25 mouse cellular contexts compared by ENCODE assay signal in genomic region chr9:20149706-20150105, GRCm38 (mm10). TPM values are rescaled to one million over a fixed set of nuclear protein-coding genes. Genes with fewer than 3 reads are reported as not detected.
DNase-seq lines count a peak whose midpoint lies in the region; ATAC-seq and TF ChIP-seq lines count a peak whose summit lies in the region.
"Had no signal": no experiment of that assay in that cellular context is flagged by ENCODE, and none has a peak within 500 bp of the region (broad histone marks: within the 10 kb centered on the region; RNA-seq: fewer than 3 reads in every experiment).

No protein-coding gene starts in this region.

- H3K27ac ChIP-seq in kidney, embryonic 14.5 days (ENCODE audit: low read depth, low read length): no peak overlapping the region
- H3K27ac ChIP-seq in kidney, embryonic 16.5 days (ENCODE audit: low read length): no peak overlapping the region
- no peak overlapping the region for H3K27ac ChIP-seq in hindbrain, embryonic 16.5 days (ENCODE audit: low read depth, low read length)
- H3K27ac ChIP-seq: embryonic facial prominence, embryonic 10.5 days; embryonic facial prominence, embryonic 12.5 days; forebrain, embryonic 13.5 days; forebrain, embryonic 15.5 days had no signal

- no peak for ATAC-seq in kidney, embryonic 14.5 days (ENCODE audit: low FRiP score, low TSS enrichment)
- no peak for ATAC-seq in kidney, embryonic 16.5 days (ENCODE audit: low FRiP score, low TSS enrichment)
- ATAC-seq in Patski: peak; percentile 86
- no peak for ATAC-seq in hindbrain, embryonic 16.5 days
- ATAC-seq: activated CD4-positive, CD25-positive, alpha-beta regulatory T cell, adult 4 months; forebrain, embryonic 13.5 days; forebrain, embryonic 15.5 days had no signal

- H3K36me3 ChIP-seq in kidney, embryonic 14.5 days (ENCODE audit: control insufficient read depth, insufficient read depth, low read length): no peaks in the 10 kb centered on the region
- no peaks in the 10 kb centered on the region for H3K36me3 ChIP-seq in kidney, embryonic 16.5 days (ENCODE audit: insufficient read depth, low read length)
- H3K36me3 ChIP-seq in hindbrain, embryonic 16.5 days (ENCODE audit: control insufficient read depth, insufficient read depth, low read length): no peaks in the 10 kb centered on the region
- H3K36me3 ChIP-seq: embryonic facial prominence, embryonic 10.5 days; embryonic facial prominence, embryonic 12.5 days; forebrain, embryonic 15.5 days had no signal

- H3K9me3 ChIP-seq in kidney, embryonic 14.5 days (ENCODE audit: control insufficient read depth, low read length): peaks cover 8% of the 10 kb centered on the region; the same call in 1 of the 2 replicates
- H3K9me3 ChIP-seq in kidney, embryonic 16.5 days (ENCODE audit: low read length): peaks cover 3% of the 10 kb centered on the region; the same call in 1 of the 2 replicates
- peaks cover 29% of the 10 kb centered on the region for H3K9me3 ChIP-seq in hindbrain, embryonic 16.5 days (ENCODE audit: control insufficient read depth, low read length)

- no peak overlapping the region for H3K4me2 ChIP-seq in kidney, embryonic 14.5 days (replicated peaks; ENCODE audit: low read depth, low read length)
- no peak overlapping the region for H3K4me2 ChIP-seq in kidney, embryonic 16.5 days (replicated peaks; ENCODE audit: low read depth, low read length)
- no peak overlapping the region for H3K4me2 ChIP-seq in hindbrain, embryonic 16.5 days (ENCODE audit: low read length)
- H3K4me2 ChIP-seq: embryonic facial prominence, embryonic 12.5 days; forebrain, embryonic 13.5 days; forebrain, embryonic 15.5 days had no signal

- WGBS in kidney, embryonic 14.5 days: 88% methylated on average over 3 of the region's 3 CpGs
- WGBS in kidney, embryonic 16.5 days: 89% methylated on average over 3 of the region's 3 CpGs
- 90% methylated on average over 3 of the region's 3 CpGs for WGBS in hindbrain, embryonic 16.5 days

- CTCF ChIA-PET in Patski (lab: Charles Lee): no interaction called here

- peak; percentile 19 for DNase-seq in kidney, adult 18-20 months
- peak; percentile 45 to 54 for DNase-seq in kidney, adult 8-10 months
- DNase-seq in kidney, postnatal 36 days: peak; percentile 19 to 36
- DNase-seq in kidney, postnatal 25 days: no peak
- peak; percentile 54 for DNase-seq in Patski (ENCODE audit: low read depth, low spot score)
- DNase-seq: adrenal gland, adult 8-10 months; adrenal gland, postnatal 14 days; adrenal gland, postnatal 36 days; cerebellum, adult 11-12 months; cerebellum, adult 2 months; cerebellum, adult 9-10 months; cerebellum, postnatal 10 days; cerebellum, postnatal 25 days had no signal

- TF ChIP-seq CTCF in Patski (IDR thresholded peaks at IDR 0.05): no peak

- no peak overlapping the region for H3K4me3 ChIP-seq in kidney, embryonic 14.5 days (ENCODE audit: low read length)
- no peak overlapping the region for H3K4me3 ChIP-seq in kidney, embryonic 16.5 days (ENCODE audit: low read length)
- H3K4me3 ChIP-seq in hindbrain, embryonic 16.5 days (ENCODE audit: low read length): no peak overlapping the region
- H3K4me3 ChIP-seq: embryonic facial prominence, embryonic 10.5 days; embryonic facial prominence, embryonic 12.5 days; forebrain, embryonic 13.5 days; forebrain, embryonic 15.5 days had no signal

- POLR2A ChIA-PET in Patski (lab: Charles Lee): no interaction called here

- no peak overlapping the region for H3K9ac ChIP-seq in kidney, embryonic 14.5 days (ENCODE audit: low read depth, low read length)
- H3K9ac ChIP-seq in kidney, embryonic 16.5 days (replicated peaks; ENCODE audit: low read length): no peak overlapping the region
- no peak overlapping the region for H3K9ac ChIP-seq in hindbrain, embryonic 16.5 days (ENCODE audit: low read depth, low read length)
- H3K9ac ChIP-seq: embryonic facial prominence, embryonic 12.5 days; forebrain, embryonic 13.5 days; forebrain, embryonic 15.5 days had no signal

- H3K4me1 ChIP-seq in kidney, embryonic 14.5 days (ENCODE audit: control insufficient read depth, insufficient read depth, low read length): no peaks in the 10 kb centered on the region
- H3K4me1 ChIP-seq in kidney, embryonic 16.5 days (ENCODE audit: insufficient read depth, low read length): no peaks in the 10 kb centered on the region
- H3K4me1 ChIP-seq in hindbrain, embryonic 16.5 days (ENCODE audit: control insufficient read depth, insufficient read depth, low read depth, low read length): no peaks in the 10 kb centered on the region
- H3K4me1 ChIP-seq: embryonic facial prominence, embryonic 10.5 days; embryonic facial prominence, embryonic 12.5 days; forebrain, embryonic 13.5 days; forebrain, embryonic 15.5 days had no signal

- H3K27me3 ChIP-seq in kidney, embryonic 14.5 days (ENCODE audit: control insufficient read depth, insufficient read depth, low read length): no peaks in the 10 kb centered on the region
- H3K27me3 ChIP-seq in kidney, embryonic 16.5 days (ENCODE audit: insufficient read depth, low read length): no peaks in the 10 kb centered on the region
- H3K27me3 ChIP-seq in Patski: no peaks in the 10 kb centered on the region
- no peaks in the 10 kb centered on the region for H3K27me3 ChIP-seq in hindbrain, embryonic 16.5 days (replicated peaks; ENCODE audit: control insufficient read depth, insufficient read depth, low read length)
- H3K27me3 ChIP-seq: embryonic facial prominence, embryonic 12.5 days; forebrain, embryonic 13.5 days; forebrain, embryonic 15.5 days had no signal

- in situ Hi-C loops in Patski (cut with MboI; ENCODE audit: low pct_unique_long_range_greater_than_20kb): no loop called here

RNA-seq across cellular contexts. Expression of gene Olfr869, which starts 20.9 kb away (rescaled TPM):
- polyA plus RNA-seq in kidney, embryonic 14.5 days (2014; fragmentation: Nextera tagmentation; extraction: Ambion mirVana): not detected in 2 replicates
- not detected in 2 replicates for polyA plus RNA-seq in kidney, embryonic 16.5 days (2015; fragmentation: Nextera tagmentation; extraction: Ambion mirVana)
- polyA plus RNA-seq in Patski (2021): not detected
- not detected in 2 replicates for polyA plus RNA-seq in hindbrain, embryonic 16.5 days (2015; fragmentation: Nextera tagmentation; extraction: Ambion mirVana)
- polyA plus RNA-seq: activated CD4-positive, CD25-positive, alpha-beta regulatory T cell, adult 4 months; C2C12; cerebellum, adult 2 months; cortical plate, adult 2 months; embryonic facial prominence, embryonic 10.5 days; embryonic facial prominence, embryonic 12.5 days; embryonic facial prominence, embryonic 14.5 days; forebrain, embryonic 11.5 days; forebrain, embryonic 13.5 days; forebrain, embryonic 15.5 days had no signal

RNA-seq across cellular contexts. Expression of gene Olfr870, which starts 24.2 kb away (rescaled TPM):
- not detected in 2 replicates for polyA plus RNA-seq in kidney, embryonic 14.5 days (2014; fragmentation: Nextera tagmentation; extraction: Ambion mirVana)
- not detected in 2 replicates for polyA plus RNA-seq in kidney, embryonic 16.5 days (2015; fragmentation: Nextera tagmentation; extraction: Ambion mirVana)
- not detected for polyA plus RNA-seq in Patski (2021)
- not detected in 2 replicates for polyA plus RNA-seq in hindbrain, embryonic 16.5 days (2015; fragmentation: Nextera tagmentation; extraction: Ambion mirVana)
- polyA plus RNA-seq: activated CD4-positive, CD25-positive, alpha-beta regulatory T cell, adult 4 months; C2C12; cerebellum, adult 2 months; cortical plate, adult 2 months; embryonic facial prominence, embryonic 10.5 days; embryonic facial prominence, embryonic 12.5 days; embryonic facial prominence, embryonic 14.5 days; forebrain, embryonic 11.5 days; forebrain, embryonic 13.5 days; forebrain, embryonic 15.5 days had no signal

RNA-seq across cellular contexts. Expression of gene Olfr868, which starts 51.3 kb away (rescaled TPM):
- not detected in 2 replicates for polyA plus RNA-seq in kidney, embryonic 14.5 days (2014; fragmentation: Nextera tagmentation; extraction: Ambion mirVana)
- not detected in 2 replicates for polyA plus RNA-seq in kidney, embryonic 16.5 days (2015; fragmentation: Nextera tagmentation; extraction: Ambion mirVana)
- not detected for polyA plus RNA-seq in Patski (2021)
- not detected in 2 replicates for polyA plus RNA-seq in hindbrain, embryonic 16.5 days (2015; fragmentation: Nextera tagmentation; extraction: Ambion mirVana)
- polyA plus RNA-seq: activated CD4-positive, CD25-positive, alpha-beta regulatory T cell, adult 4 months; C2C12; cerebellum, adult 2 months; cortical plate, adult 2 months; embryonic facial prominence, embryonic 10.5 days; embryonic facial prominence, embryonic 12.5 days; forebrain, embryonic 11.5 days; forebrain, embryonic 13.5 days; forebrain, embryonic 15.5 days had no signal

Comparison
In these comparisons a context has a peak if more than half of its experiments do, and no peak if none do; other contexts are left out.
1. DNase-seq: peak in kidney, adult 18-20 months (single experiment), kidney, adult 8-10 months (2 of 2), kidney, postnatal 36 days (2 of 2) and Patski (single experiment); none in kidney, postnatal 25 days (0 of 2).